ENCODE assay signal across 8 mouse cellular contexts in the genomic region with DNA sequence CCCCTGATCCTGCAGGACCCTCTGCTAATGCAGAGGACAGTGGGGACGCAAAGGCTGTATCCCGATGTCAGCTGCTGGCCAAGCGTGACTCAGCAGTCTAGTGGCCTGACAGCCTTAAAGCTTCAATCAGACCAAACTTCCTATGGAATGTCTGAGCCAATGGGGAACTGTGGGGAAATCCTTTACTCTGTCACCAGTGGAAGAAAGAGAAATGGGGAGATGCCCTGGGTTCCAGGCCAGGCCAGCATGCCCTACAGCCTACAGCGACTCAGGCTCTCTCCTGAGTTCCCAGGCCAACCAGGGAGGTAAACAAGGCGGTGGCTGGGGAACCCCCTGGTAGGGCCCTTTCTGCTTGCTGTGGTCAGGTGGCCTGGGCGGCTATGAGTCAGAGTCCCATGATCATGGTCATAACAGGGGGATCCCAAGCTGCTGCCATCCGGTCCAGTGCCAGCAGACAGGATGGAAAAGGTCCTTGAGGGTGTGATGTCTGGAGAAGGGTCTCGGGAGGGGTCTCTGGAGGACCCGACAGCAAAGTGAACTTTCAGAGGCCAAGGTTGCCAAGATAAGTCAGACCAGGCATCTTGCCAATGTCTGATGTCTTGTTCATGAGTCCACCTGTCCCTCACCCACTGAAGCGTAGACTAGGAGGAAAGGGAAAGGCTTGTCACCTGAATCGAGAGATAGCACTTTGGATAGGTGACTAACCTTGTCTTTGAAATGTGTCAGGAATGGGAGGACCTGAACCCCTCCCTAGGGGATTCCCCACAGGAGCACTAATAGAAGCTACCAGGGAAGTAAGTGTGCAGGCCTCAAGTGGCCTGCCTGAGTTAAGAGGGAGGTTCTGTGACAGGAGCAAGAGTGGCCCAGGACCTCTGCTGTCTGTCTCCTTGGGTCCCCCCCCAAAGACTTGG. TPM values are rescaled to one million over a fixed set of nuclear protein-coding genes. Genes with fewer than 3 reads are reported as not detected.
DNase-seq lines count a peak whose midpoint lies in the region.

No protein-coding gene starts in this region.

- H3K4me3 ChIP-seq in limb, embryonic 10.5 days, result no peak overlapping the region

- 70% methylated on average over 11 of the region's 11 CpGs for WGBS in limb, embryonic 10.5 days

- peaks cover 38% of the 10 kb centered on the region for H3K4me1 ChIP-seq in limb, embryonic 10.5 days

- no peak overlapping the region for H3K27ac ChIP-seq in limb, embryonic 10.5 days

- H3K27me3 ChIP-seq in limb, embryonic 10.5 days (ENCODE audit: low read depth, poor library complexity, severe bottlenecking), result no peaks in the 10 kb centered on the region

- peak; percentile 53 to 79 for DNase-seq in layer of hippocampus, adult 8-10 months (ENCODE audit: low spot score in 2 of 2)
- DNase-seq in layer of hippocampus, postnatal 14 days (ENCODE audit: low spot score in 2 of 2), result no peak
- peak; percentile 74 to 84 for DNase-seq in adrenal gland, adult 18-20 months (ENCODE audit: low spot score in 2 of 2)
- peak; percentile 80 for DNase-seq in gastrocnemius, postnatal 14 days
- DNase-seq in kidney, adult 18-20 months, result peak; percentile 94
- DNase-seq in lung, postnatal 25 days (ENCODE audit: low spot score), result peak; percentile 89
- DNase-seq in limb, embryonic 10.5 days (ENCODE audit: low spot score), result no peak
- DNase-seq in right cerebral cortex, postnatal 4 days, result no peak

- intact Hi-C loops in gastrocnemius, postnatal 14 days (cut with DNase I; ENCODE audit: low total_unique reads), result no loop called here

- peaks cover 1% of the 10 kb centered on the region; the same call in 1 of the 2 replicates for H3K36me3 ChIP-seq in limb, embryonic 10.5 days

- no peaks in the 10 kb centered on the region for H3K9me3 ChIP-seq in limb, embryonic 10.5 days (replicated peaks)

RNA-seq across cellular contexts. Expression of a gene that starts 2.4 kb away (rescaled TPM):
- 10 to 100 TPM; 73.7 to 78.1 (median 76.2) TPM for total RNA-seq in layer of hippocampus, adult 8-10 months (2022)
- total RNA-seq in layer of hippocampus, postnatal 14 days (2021), result 100 to 1,000 TPM; 166 to 175 TPM
- 100 to 1,000 TPM in 1 of 2 experiments, 10 to 100 TPM in 1; 89.3 to 110 TPM for total RNA-seq in adrenal gland, adult 18-20 months (2021)
- total RNA-seq in gastrocnemius, postnatal 14 days (2021), result 10 to 100 TPM; 24.8 to 25.5 TPM
- polyA plus RNA-seq in limb, embryonic 10.5 days (2016; fragmentation: Nextera tagmentation; extraction: Ambion mirVana), result 27.7 and 28.6 TPM in 2 replicates

RNA-seq across cellular contexts. Expression of a gene that starts 2.5 kb away (rescaled TPM):
- 100 to 1,000 TPM; 473 to 497 (median 477) TPM for total RNA-seq in layer of hippocampus, adult 8-10 months (2022)
- 100 to 1,000 TPM; 343 to 377 TPM for total RNA-seq in layer of hippocampus, postnatal 14 days (2021)
- 100 to 1,000 TPM; 715 to 956 TPM for total RNA-seq in adrenal gland, adult 18-20 months (2021)
- 100 to 1,000 TPM; 217 to 261 TPM for total RNA-seq in gastrocnemius, postnatal 14 days (2021)
- polyA plus RNA-seq in limb, embryonic 10.5 days (2016; fragmentation: Nextera tagmentation; extraction: Ambion mirVana), result 111 and 137 TPM in 2 replicates

RNA-seq across cellular contexts. Expression of a gene that starts 25.3 kb away (rescaled TPM):
- total RNA-seq in layer of hippocampus, adult 8-10 months (2022), result 10 to 100 TPM in 2 of 4 experiments, 1 to 10 TPM in 2; 6.2 to 23.4 (median 10.7) TPM
- 10 to 100 TPM; 13.1 to 13.8 TPM for total RNA-seq in layer of hippocampus, postnatal 14 days (2021)
- total RNA-seq in adrenal gland, adult 18-20 months (2021), result 10 to 100 TPM; 15.2 to 46.9 TPM
- 1 to 10 TPM; 1.9 to 2.0 TPM for total RNA-seq in gastrocnemius, postnatal 14 days (2021)
- 0.55 and 0.90 TPM in 2 replicates for polyA plus RNA-seq in limb, embryonic 10.5 days (2016; fragmentation: Nextera tagmentation; extraction: Ambion mirVana)

RNA-seq across cellular contexts. Expression of a gene that starts 38.9 kb away (rescaled TPM):
- total RNA-seq in layer of hippocampus, adult 8-10 months (2022), result 10 to 100 TPM; 14.0 to 16.9 (median 15.4) TPM
- total RNA-seq in layer of hippocampus, postnatal 14 days (2021), result 10 to 100 TPM; 15.3 to 17.7 TPM
- total RNA-seq in adrenal gland, adult 18-20 months (2021), result 1 to 10 TPM; 4.4 to 5.3 TPM
- total RNA-seq in gastrocnemius, postnatal 14 days (2021), result 1 to 10 TPM; 5.0 to 5.4 TPM
- 30.2 and 34.1 TPM in 2 replicates for polyA plus RNA-seq in limb, embryonic 10.5 days (2016; fragmentation: Nextera tagmentation; extraction: Ambion mirVana)

Comparison
In these comparisons a context has a peak if more than half of its experiments do, and no peak if none do; other contexts are left out.
1. DNase-seq: peak in layer of hippocampus, adult 8-10 months (2 of 2), adrenal gland, adult 18-20 months (2 of 2), gastrocnemius, postnatal 14 days (single experiment), kidney, adult 18-20 months (single experiment) and lung, postnatal 25 days (single experiment); none in layer of hippocampus, postnatal 14 days (0 of 2), limb, embryonic 10.5 days (single experiment) and right cerebral cortex, postnatal 4 days (single experiment).